Mouse (Mus musculus): Measurements from ENCODE around the gene Hacd4. TPM values are rescaled to one million over a fixed set of nuclear protein-coding genes. Genes with fewer than 3 reads are reported as not detected.

The Hacd4 gene
- polyA plus RNA-seq, 1 experiment from 2014 or later = 3.2 TPM

DNA sequence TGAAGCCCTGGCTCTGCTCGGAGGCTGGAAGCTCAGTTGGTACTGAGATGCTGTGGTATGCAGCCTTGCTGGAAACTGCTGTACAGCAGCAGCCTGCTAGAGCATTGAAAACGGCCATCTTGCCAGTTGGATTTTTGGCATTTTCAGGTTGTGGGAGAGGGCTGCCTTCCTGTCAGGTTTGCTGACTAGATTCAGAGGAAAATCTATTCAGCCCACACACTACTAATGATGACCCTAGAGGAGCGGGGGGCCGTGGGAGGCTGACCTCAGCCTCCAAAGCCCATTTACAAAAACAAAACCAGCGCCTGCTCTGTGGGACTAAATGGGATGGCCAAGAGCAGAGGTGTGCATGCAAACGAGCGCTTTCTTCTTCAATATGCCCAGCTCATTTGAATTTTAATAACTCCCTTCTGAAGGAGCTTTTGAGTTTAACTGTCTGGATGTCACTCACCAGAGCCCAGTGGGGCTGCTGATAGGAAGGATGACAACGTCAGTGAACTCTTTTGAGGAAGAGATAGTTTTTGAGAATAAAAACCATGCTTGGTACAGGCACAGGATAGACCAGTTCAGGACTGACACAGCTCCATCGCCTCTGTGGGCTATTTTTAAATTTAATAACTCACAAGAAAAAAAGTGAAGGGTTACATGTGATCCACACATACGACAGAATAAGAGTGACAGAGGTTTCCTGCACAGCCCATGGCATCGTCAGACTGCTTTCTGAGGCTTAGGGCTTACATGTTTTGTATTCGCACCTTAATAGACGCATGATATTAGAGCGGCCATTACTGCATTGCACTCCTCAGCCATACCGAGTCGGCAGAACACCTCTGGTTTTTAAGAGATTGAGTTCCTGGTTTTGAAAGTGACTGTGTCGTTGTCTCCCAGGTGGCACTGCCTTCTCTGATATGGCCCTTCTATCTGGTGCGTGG lies 66.2 kb downstream of the Hacd4 start:
- Histone ChIP-seq H3K27ac (peak overlapping the region; percentile 75), H3K27me3 (ENCODE audit: poor library complexity, severe bottlenecking) (no peaks in the 10 kb centered on the region), H3K9me3 (no peaks in the 10 kb centered on the region), H3K4me1 (peaks cover 24% of the 10 kb centered on the region), H3K4me3 (no peak overlapping the region), H3K36me3 (replicated peaks) (no peaks in the 10 kb centered on the region)
- WGBS = 69% methylated on average over 18 of the region's 18 CpGs
- peak; percentile 22 for DNase-seq (ENCODE audit: extremely low spot score, low spot score)

DNA sequence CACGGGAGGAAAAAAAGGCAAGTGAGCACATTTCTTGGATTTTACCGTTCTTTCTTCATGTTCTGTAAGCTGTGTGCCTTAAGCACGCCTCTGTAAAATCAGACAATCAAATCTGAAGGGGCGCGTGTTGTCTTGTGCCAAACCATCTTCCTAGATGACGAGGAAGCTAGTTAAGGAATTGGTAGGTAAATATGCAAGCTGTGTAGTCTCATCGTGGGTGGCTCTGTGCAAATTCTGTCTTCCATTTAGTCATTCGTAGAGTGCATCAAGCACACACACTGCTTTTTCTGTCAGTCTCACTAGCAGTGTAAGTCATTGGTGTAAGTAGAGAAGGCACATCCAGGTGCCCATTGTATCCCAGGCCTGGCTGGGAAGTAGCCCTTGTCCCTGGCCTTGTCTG lies 67.9 kb downstream of the Hacd4 start:
- no peaks in the 10 kb centered on the region for H3K36me3 ChIP-seq (replicated peaks)
- H3K9me3 ChIP-seq = no peaks in the 10 kb centered on the region
- H3K27ac ChIP-seq = peak overlapping the region; percentile 58; the same call in 1 of the 2 replicates
- WGBS = 89% methylated on average over 8 of the region's 8 CpGs
- no peak overlapping the region for H3K4me3 ChIP-seq
- DNase-seq (ENCODE audit: extremely low spot score, low spot score) = no peak
- H3K27me3 ChIP-seq (ENCODE audit: poor library complexity, severe bottlenecking) = no peaks in the 10 kb centered on the region
- peaks cover 24% of the 10 kb centered on the region for H3K4me1 ChIP-seq

DNA sequence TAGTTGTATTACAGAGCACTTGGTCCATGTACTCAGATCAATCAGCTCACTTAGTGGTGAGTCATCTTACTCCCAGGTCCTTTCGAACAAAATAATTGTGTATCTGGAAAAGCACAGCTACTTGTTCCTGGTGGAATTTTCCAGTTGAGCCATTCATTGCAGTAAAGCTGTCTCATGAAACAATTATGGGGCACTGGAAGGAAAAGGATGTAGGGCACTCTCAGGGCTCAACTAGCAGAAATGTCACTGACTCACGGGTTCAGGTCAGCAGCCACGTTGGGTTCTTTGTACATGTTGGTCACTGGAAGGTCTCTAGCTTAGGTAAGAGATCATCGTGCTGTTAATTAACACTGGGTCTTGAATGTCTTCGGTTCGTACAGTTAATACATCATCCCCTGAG lies 68.8 kb downstream of the Hacd4 start:
- DNase-seq (ENCODE audit: extremely low spot score, low spot score) = no peak
- peaks cover 24% of the 10 kb centered on the region for H3K4me1 ChIP-seq
- no peak overlapping the region for H3K27ac ChIP-seq
- H3K4me3 ChIP-seq = no peak overlapping the region
- H3K9me3 ChIP-seq = no peaks in the 10 kb centered on the region
- 90% methylated on average over 6 of the region's 6 CpGs for WGBS
- no peaks in the 10 kb centered on the region for H3K27me3 ChIP-seq (ENCODE audit: poor library complexity, severe bottlenecking)
- H3K36me3 ChIP-seq (replicated peaks) = no peaks in the 10 kb centered on the region

DNA sequence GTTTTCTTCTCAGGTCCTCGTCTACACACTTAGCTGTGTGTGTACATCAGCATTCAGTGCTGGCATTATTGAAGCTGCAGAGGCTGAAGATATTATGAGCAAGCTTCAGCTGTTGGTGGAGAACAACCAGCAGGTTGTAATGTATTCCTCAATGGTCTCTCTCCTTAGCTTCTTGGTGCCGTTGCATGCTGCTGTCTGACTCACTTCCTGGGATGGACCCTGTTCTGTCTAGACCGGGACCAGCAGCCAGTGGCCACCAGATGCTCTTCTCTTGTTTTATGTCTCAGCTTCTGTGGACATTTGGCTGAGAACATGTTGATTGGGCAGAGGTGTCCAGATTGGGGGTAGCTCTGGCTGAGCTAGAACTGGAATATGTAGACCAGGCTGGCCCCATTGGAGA lies 81.3 kb downstream of the Hacd4 start:
- Histone ChIP-seq H3K9me3 (no peaks in the 10 kb centered on the region), H3K27me3 (ENCODE audit: poor library complexity, severe bottlenecking) (no peaks in the 10 kb centered on the region), H3K4me1 (peaks cover 28% of the 10 kb centered on the region), H3K27ac (no peak overlapping the region), H3K4me3 (no peak overlapping the region), H3K36me3 (replicated peaks) (peaks cover 9% of the 10 kb centered on the region; the same call in 1 of the 2 replicates)
- no peak for DNase-seq (ENCODE audit: extremely low spot score, low spot score)
- 90% methylated on average over 3 of the region's 3 CpGs for WGBS

DNA sequence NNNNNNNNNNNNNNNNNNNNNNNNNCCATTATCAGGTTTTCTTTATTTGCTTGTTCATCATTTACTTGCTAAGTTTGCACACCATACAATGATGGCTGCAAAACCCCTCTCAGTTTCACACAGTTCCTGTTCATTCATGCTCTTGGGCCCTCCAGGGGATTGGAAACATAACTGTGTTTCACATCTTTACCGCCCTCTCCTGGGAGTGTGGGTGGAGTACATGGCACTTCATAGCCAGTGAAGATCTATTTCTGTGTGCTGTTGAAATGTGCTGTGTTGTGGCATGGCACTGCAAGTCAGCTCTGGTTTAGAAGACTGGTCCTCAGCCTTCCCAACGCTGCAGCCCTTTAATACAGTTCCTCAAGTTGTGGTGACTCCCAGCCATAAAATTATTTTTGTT lies 82.1 kb downstream of the Hacd4 start:
- no peak for DNase-seq (ENCODE audit: extremely low spot score, low spot score)
- WGBS = 72% methylated on average over 2 of the region's 2 CpGs

DNA sequence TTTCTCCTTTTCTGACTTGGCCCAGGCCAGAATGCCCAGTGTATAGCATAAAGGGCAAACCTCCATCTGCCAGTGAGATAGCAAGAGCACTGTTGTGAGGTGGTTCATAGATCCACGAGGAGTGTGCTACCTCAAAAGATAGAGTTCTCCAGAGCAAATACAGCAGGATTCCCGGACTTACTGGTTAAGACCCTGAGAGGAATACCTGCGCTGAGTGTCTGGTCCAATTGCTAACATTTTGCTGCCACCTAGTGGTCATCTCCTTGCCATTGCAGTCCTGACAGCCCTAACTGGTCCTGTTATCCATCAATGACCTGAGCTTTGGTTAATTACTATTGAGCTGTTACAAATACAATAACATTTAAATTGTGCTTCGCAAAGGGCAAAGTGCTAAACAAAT lies 87.8 kb downstream of the Hacd4 start:
- Histone ChIP-seq H3K9me3 (no peaks in the 10 kb centered on the region), H3K27me3 (ENCODE audit: poor library complexity, severe bottlenecking) (no peaks in the 10 kb centered on the region), H3K36me3 (replicated peaks) (no peaks in the 10 kb centered on the region), H3K4me1 (peaks cover 29% of the 10 kb centered on the region), H3K27ac (no peak overlapping the region), H3K4me3 (no peak overlapping the region)
- DNase-seq (ENCODE audit: extremely low spot score, low spot score) = peak; percentile 76
- WGBS = 5% methylated on average over 4 of the region's 4 CpGs

More for the DNA sequence above, 82.1 kb downstream of the Hacd4 start:
- H3K4me1 ChIP-seq = peaks cover 28% of the 10 kb centered on the region
- no peaks in the 10 kb centered on the region for H3K9me3 ChIP-seq
- H3K36me3 ChIP-seq (replicated peaks) = peaks cover 9% of the 10 kb centered on the region; the same call in 1 of the 2 replicates
- no peaks in the 10 kb centered on the region for H3K27me3 ChIP-seq (ENCODE audit: poor library complexity, severe bottlenecking)
- H3K4me3 ChIP-seq = no peak overlapping the region
- H3K27ac ChIP-seq = 0 out of 2 replicates have a peak overlapping the region, but pooled peaks have one; percentile 56

Other genes starting within 250 kb of the Hacd4 start
- not detected in 2 replicates for gene Ifnb1, start 83.8 kb upstream of the Hacd4 start, polyA plus RNA-seq (2016; fragmentation: Nextera tagmentation; extraction: Ambion mirVana)
- not detected in 2 replicates for gene Ifna15, start 119.3 kb upstream of the Hacd4 start, polyA plus RNA-seq (2016; fragmentation: Nextera tagmentation; extraction: Ambion mirVana)
- gene Ifna14, start 132.9 kb upstream of the Hacd4 start, polyA plus RNA-seq (2016; fragmentation: Nextera tagmentation; extraction: Ambion mirVana) = not detected in 2 replicates
- gene Ifna9, start 153.5 kb upstream of the Hacd4 start, polyA plus RNA-seq (2016; fragmentation: Nextera tagmentation; extraction: Ambion mirVana) = not detected in 2 replicates
- gene Ifna12, start 164.4 kb upstream of the Hacd4 start, polyA plus RNA-seq (2016; fragmentation: Nextera tagmentation; extraction: Ambion mirVana) = not detected in 2 replicates
- not detected in 2 replicates for gene C87499, start 195.5 kb upstream of the Hacd4 start, polyA plus RNA-seq (2016; fragmentation: Nextera tagmentation; extraction: Ambion mirVana)
- gene Ifna13, start 205.5 kb upstream of the Hacd4 start, polyA plus RNA-seq (2016; fragmentation: Nextera tagmentation; extraction: Ambion mirVana) = not detected in 2 replicates
- gene Ifna16, start 238.0 kb upstream of the Hacd4 start, polyA plus RNA-seq (2016; fragmentation: Nextera tagmentation; extraction: Ambion mirVana) = not detected in 2 replicates
- not detected in 2 replicates for gene Ifna2, start 245.0 kb upstream of the Hacd4 start, polyA plus RNA-seq (2016; fragmentation: Nextera tagmentation; extraction: Ambion mirVana)

Data from forebrain, embryonic 10.5 days (tissue).